Mouse (Mus musculus): ENCODE results near the gene Gm20388. TPM values are rescaled to one million over a fixed set of nuclear protein-coding genes. Genes with fewer than 3 reads are reported as not detected.
A peak's percentile ranks its signal among the peaks of the same experiment; 100 is the strongest.

Gene Gm20388
- total RNA-seq, 2 experiments from 2014 or later, result 1.9 to 2.0 TPM

DNA sequence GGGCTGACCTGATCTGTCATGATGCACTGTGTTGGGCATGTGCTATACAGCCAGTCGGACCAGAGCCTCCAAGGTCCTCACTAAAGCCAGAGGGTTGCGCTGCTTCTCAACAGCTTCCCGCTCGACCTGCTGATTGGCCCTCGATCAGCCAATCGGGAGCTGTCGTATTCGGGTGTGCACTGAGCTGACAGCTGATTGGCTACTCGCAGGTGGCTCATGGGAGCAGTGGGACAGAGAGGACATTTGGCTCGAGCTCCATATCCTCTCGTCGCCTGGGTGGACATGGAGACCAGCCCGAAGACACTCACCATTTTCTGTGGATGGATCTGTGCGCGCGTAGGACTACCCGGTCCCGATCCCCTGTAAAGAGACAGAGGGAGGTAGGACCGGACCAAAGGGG lies 1631.2 kb downstream of the Gm20388 start:
- DNase-seq, result no peak

DNA sequence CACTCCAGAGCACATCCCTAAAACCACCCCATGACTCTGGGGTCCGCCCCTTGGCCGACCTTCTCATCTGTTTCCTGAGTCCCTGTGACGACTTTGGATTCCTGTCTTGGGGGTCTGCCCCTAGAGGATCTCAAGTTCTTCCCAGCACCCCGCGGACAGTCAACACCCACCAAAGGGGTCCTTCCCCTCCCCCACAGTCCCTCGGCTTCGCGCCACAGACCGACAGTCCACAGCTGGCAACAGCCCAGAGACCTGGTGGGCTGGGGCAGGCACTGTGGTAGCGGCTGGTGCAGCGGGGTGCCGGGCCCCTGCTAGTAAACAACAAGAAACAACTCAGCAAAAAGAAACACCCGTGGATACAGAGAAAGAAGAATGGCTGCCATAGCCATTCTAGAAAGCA lies 1632.3 kb downstream of the Gm20388 start:
- no peak for DNase-seq

DNA sequence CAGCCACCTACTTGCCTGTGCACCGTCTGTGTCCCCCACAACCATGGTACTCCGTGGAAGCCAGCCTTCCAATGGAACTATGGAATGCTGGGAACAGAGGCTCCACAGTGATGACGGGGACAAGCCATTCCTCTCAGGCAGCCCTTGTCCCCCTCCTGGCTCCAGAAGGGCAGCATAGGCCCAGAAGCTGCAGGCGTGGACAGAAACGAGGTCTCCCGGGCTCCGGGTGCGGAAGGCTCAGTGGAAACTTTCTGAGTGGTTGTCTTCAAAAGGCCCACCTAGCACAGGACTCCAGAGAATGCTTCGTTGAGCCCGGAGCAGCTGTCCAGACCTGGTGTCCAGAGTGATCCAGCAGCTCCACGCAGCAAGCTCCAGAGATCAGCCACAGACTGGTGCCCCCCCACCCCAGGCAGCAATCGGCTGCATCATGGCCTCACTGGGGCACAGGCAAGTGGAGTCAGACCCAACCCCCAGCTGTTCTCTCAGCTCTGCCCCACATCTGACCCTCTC lies 1633.7 kb downstream of the Gm20388 start, which contains the start of gene 1700018B08Rik:
1700018B08Rik (minus strand) TSS at position 45 of the 510 bp plus-strand sequence.
- DNase-seq, result no peak

DNA sequence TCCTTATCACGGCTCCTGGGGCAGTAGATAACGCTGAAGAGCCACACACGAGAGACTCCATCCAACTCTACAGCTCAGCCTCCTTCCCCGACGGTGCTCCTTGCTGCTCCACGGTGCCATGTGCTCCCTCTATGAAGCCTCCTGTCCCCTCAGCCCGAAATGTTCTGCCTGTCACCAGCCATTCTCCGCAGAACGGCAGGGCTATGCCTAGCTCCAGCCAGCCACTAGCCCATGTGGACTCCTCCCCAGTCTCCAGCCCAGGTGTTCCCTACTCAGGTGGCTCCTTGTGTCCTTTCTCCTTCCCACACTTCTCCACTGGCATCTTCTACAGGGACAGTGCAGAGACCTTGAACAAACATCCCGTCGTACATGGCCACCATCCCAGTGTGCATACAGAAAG lies 1634.3 kb downstream of the Gm20388 start:
- DNase-seq, result no peak

DNA sequence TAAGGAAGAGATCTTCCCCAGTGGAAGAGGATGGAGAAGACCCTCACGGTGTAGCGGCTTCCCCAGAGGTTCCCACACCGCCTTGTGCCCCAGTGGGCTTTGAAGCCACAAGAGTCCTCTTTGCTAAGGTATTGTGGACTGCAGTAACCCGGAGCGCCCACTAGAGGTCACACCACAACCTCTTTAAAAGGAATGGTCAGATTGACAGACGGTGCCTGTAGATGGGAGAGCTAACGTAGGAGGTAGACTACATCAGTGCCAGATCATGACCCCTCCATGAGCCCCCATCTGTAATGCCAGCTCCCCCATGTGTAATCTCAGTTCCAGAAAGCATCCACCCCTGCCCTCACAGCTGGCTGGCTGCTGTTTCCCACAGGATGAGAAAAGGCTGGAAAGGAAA lies 1636.5 kb downstream of the Gm20388 start:
- peak; percentile 80 for DNase-seq

DNA sequence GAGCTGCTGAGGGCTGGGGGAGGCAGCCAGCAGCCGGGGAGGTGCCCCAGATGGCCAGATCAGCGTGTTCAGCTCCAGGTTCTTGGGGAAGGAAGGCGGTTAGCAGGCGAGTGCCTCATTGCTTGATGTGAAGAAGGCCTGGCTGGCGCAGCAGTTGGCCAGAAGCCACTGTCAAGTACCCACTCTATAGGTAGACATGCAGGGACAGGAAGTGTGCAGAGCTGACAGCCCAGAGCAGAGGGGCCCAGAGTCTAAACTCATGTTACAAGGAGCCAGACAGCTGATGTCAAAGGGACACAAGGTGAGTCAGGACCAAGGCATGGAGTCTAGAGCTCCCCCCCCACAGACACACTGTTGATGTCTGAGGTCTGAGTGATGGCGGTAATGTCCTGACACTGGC lies 1639.4 kb downstream of the Gm20388 start:
- DNase-seq, result no peak

DNA sequence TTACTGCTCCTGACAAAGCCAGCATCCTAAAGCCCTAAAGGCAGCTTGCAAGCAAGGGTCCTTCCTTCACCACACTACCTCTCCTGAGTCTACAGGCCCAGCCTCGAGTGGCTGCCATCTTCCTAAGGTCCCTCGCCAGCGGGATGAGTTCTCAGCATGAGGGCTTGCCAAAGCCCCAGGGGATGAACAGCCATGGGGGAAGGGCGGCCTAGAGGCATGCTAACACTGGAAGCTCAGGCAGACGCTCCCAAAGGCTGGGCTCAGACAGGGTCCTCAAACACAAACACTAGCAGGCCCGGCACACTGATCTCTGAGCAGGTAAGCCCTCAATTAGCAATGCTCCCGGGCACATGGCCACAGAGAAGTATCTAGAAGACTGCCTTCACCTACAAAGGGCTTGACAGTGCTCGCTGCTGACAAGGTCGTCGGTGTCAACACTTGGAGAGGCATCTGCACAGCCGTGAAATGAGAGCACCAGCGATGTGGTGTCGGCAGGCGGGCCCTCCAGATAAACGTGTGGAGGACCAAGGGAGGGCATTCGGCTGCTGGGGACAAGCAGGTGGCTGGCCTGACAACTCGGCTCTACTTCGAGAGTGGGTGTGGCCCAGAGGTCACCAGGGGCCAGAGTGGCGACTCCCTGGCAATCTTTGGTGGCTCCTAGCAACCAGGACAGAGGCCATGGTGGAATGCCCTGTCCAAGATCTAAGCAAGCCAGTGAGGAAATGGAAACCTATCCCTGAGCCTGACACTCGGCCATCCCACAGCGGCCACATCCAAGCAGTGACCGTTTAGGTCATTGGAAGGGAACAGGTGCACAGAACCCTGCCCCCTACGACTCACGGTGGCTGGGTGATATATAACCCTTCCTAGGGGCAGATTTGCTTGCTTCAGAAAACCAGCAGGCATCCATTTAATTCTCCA lies 1640.7 kb downstream of the Gm20388 start:
- DNase-seq, result no peak

DNA sequence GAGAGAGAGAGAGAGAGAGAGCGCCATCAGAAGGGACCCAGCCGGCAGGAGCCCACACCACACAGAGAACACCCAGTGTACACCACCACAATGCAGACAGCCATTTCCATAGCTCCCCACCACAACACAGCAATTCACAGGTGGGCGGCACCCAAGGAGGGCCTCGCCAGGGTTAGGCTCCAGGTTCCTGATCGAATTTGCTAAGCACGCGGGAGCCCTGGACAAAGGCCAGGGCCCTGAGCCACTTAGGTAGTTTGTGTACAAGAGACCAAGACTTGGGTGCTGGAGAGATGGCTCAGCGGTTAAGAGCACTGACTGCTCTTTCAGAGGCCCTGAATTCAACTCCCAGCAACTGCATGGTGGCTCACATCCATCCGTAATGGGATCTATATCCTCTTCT lies 1641.9 kb downstream of the Gm20388 start:
- DNase-seq, result no peak

DNA sequence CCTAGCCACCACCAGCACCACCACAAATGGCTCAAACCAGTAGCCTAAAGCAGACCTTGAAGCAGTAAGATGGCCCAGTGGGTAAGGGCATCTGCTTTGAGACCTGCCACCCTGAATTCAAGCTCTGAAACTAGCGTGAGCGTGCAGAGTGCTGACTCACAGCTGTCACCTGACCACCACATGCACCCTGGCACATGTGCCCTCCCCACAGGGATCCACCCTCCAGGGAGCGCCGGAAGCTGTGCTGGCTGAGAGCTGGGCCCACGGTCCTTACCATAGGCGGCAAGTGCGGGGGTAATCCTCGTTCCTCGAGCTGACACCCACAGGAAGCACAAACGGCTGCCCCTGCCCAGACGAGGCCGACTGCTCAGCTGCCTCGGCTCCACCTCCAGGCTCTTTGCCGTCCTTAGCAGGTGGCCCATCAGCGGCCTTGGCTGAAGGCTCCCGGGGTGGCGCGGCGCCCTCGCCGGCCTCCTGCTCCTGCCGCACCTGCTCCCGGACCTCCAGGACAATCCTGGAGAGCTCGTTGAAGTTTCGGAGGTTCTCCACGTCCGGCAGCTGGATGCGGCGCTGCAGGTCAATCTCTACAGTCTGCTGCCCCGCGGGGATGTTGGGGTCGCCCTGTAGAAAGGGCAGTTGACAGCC lies 1643.3 kb downstream of the Gm20388 start:
- DNase-seq, result no peak

DNA sequence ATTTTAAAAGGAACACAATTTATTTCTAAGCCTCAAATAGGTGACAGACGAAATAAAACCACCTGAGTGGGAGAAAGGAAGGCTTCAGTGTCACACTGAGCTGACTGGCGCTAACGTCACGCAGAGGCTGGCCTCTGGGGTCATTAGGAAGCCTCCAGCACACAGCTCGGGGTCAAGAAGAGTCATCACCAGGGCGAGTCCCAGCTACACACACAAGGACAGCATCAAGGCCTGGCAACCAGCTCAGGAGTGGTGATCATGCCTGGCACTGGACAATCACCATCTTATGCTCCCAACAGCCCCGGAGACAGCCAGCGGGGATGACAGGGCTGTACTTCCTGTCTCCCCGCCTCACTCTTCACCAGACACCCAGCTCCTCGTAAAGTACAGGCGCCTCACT lies 1647.1 kb downstream of the Gm20388 start:
- DNase-seq, result no peak

DNA sequence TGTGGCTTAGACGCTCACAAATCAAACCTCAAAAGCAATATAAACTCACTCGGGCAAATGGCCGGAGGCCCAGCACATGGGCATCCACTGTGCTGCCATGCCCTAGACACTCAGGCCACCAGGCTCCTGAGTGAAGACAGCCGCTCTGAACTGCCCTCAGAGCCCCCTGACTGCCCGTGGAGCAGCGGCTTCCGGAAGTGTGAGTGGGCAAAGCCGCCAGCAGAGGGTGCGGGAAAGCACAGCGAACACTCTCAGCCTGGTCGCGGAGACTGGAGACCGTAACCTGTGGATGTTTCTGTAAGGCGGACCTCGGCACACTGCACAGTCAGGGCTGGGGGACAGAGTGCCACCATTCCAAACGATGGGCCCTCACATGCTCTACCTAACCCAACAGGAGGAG lies 1647.9 kb downstream of the Gm20388 start:
- DNase-seq, result no peak

DNA sequence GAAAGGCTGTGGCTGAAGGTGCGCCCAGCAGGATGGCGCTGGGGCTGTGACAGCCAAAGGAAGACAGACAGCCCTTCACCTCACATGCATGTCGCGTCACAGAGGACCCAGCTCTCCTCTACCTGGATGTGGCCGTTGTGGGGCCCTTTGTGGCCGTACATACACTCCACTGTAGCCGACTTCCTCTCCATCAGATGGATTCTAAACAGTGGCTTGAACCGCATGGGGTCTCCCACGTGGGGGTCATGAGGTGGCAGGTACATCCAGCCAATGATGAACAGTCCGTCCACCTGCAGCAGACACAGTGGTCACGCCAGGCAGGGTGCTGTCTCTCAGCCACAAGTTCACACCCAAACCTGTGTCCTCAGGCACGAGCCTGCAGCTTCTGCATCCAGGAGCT lies 1649.2 kb downstream of the Gm20388 start:
- no peak for DNase-seq

DNA sequence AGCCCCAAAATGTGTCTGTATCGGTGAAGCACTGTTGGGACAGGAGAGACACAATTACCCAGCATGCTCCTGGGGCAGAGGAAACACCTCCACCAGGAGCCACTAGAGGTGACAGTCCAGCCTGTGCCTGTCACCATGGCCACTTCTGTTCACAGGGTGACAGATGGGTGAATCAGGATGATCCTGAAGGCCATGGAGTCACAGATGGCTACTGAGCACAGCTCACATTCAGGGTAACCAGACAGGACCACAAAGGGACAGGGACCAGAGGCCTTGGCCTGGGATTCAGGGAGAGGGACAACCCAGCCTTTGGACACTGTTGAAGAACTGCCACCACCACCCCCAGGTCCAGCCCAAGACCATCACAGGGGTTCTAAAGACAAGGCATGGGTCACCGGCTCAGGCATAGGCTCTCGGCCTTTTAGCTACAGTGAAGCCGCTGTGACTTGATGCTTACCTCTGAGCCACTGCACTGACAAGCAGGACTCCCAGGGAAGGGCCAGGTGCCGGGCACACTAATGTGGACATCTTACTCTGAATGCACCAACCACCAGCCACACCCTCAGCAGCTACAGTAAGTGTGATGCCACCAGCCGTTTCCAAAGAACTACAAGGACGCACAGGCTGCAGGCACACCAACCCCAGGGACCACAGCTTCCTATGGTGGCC lies 1649.9 kb downstream of the Gm20388 start:
- no peak for DNase-seq

DNA sequence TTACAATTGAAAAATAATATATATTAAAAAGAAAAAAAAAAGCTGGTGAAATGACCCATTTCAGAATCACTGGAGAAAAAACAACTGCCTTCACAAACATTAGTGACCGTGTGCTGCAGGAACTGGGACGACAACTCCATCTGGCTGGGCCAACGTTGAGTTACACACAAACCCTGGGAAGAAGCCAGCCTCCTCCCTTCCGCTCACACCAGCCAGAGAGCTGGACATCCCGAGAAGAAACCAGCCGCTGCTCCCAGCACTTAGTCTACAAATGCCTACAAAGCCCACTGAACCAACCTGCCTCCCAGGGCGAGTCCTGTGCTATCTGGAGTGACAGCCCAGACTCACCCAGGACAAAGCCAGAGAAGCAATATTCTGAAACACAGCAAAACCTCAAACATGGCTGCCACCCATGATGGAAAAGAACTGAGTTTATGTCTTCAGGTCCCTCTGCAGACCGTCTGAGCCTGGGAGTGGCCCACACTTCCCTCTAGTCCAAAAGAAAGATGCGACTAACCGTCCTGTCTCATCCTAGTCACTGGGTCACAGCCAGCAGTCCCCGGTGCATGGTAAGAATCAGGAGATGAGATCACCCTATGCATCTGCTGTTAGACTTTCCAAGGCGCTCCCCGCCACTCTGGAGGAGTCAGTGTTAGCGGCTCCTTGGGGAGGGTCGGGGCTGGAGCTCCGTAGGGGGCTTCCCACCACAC lies 1651.2 kb downstream of the Gm20388 start:
- DNase-seq, result peak; percentile 51

DNA sequence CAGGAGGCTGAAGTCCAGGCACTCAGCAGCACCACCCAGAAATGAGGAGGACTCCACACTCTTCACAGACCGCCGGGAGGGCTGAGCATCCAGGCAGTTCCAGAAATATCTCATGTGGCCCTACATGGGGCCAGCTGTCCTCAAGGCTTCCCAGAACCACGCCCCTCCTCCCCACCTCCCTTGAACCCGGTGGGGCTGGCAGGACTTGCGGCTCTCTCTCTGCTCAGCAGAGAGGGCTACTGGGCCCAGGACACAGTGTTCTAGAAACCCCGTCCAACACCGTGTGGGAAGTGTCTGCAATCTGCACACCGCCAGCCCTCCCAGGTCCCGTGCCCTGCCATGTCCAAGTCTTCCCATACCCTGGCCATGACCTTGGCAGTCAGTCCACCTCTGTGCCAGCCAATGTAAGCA lies 1652.3 kb downstream of the Gm20388 start:
- DNase-seq, result peak; percentile 61

DNA sequence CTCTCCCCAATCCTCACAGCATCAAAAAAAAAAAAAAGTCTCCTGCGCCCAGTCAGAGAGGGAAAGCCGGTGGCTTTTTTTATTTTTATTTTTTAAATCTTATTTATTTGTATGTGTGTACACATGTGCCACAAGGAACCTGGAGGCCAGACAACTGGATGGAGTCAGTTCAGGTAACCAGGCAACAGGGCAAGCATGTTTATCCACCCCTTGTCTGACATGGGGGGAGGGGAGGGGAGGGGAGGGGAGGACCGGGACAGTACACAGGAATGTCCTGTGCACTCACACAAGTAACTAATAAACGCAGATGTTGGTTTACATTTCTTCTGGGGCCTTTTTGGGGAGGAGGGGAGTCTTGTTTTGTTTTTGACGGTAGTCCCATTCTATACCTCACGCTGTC lies 1653.1 kb downstream of the Gm20388 start:
- DNase-seq, result no peak

DNA sequence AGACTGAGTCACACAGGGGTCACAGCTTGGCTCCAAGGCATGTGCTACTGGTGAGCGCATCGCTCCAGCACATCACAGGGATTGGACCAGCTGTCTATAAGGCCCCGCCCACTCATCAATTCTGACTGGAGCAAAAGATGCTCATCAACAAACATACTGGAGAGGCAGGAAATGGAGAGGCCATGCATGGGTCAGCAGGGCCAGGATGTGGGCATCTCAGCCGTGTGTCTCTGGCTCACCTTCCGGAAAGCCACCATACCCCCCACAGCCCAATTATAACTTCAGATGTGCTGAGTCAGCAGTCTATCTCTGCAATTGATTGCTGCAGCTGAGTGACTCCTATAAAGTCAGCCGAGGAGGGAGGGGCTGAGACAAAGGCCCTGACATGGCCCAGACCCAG lies 1657.7 kb downstream of the Gm20388 start:
- no peak for DNase-seq

DNA sequence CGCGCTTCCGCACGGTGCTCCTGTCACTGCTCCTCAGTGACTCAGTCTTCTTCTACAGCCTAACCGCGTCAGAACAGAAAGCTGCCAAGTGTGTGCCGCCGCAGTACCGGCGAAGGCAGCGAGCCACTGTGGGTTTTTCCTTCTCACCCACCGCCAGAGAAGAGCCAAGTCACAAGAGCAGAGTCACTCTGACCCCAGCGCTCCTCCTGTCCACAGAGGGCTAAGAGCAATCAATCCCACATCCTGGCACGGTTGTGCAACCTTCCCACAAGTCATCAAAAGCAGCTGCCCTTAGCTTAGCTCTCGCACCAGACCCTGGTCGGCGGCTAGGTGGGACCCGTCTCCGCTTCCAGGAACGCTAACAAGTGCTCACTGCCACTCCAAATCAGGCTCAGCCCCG lies 1659.7 kb downstream of the Gm20388 start:
- peak; percentile 50 for DNase-seq

DNA sequence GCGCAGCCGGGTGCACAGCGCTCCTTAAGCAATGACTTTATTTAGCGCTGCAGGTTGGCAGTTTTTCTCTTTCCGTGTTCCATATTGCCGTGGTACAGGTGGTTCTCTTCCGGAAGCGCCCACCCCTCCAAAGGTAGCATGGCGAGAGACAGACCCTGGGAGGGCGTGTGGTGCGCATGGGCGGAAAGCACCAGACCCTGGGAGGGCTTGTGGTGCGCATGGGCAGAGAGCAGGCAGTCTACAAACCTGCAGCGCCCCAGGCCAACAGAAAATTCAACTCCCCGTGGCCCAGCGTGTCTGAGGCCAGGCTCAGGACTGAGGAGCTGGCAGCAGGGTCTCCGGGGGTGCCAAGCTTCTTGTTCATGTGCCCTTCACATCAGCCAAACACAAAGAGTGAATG lies 1660.2 kb downstream of the Gm20388 start:
- no peak for DNase-seq

DNA sequence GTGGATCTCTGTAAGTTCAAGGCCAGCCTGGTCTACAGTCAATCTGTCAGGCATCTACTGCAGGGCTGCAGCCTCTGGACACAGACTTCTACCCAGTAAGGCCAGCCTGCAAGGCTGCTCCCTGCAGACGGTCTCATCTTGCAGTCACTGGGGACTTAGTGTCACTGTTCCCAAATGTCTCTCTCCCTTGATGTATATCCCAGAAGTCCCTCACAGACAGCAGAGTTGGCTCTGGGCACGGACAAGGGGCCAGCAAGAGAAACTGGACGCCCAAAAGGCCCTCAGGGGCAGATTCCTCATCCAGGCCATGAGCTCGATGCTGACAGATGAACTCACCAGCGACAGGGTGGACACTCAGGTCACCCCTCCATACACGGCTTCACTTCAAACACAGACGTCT lies 1661.5 kb downstream of the Gm20388 start:
- no peak for DNase-seq

DNA sequence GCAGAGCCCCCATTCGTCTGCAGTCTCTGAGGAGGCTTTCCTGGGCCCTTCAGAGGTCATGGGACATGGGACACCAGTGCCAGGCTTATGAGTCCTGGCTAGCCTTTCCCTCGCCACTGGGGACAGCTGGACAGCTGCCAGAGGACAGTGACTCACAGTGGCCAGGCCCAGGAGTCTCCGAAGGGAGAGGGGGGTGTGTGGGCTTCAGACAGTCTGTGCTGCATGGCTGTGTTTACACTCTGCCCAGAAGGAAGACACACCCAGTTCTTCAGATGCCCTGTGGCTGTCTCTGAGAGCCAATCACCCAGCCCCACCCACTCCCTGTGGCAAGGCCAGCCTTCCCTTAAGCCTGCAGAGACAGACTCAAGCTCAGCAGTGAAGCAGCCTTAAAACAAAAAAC lies 1662.6 kb downstream of the Gm20388 start:
- DNase-seq, result peak; percentile 89

DNA sequence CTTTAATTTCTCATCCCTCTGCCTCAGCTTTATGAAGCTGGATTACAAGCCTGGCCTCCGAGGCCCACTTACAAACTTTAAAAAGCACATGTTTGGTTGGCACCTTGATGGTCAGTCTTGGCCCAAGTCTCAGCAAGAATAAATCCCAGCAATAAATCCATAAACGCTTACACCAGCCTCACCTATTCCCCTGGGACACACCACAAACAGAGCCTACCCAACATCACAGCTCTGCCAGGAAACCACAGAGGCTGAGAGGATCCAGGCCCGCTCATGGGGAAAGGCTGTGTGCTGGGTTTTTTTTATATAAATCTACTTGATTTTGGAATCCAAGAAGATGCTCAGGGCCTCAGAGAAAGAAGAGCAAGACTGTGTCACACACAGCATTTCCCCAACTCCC lies 1665.0 kb downstream of the Gm20388 start:
- no peak for DNase-seq
